Mouse (Mus musculus) CD8-positive naive resting alpha-beta T cell, adult 2 months (primary cell): Measurements from ENCODE around the gene Palm2.

Source experiments
- DNase-seq, 2 experiments: peaks; one replicate each; pipeline ENCODE4 v3.0.0; 2022; ENCODE audit warnings: low read depth in 2 of 2, low spot score in 2 of 2

Palm2 gene

GRCm38 (mm10) chr4:57660470-57660869 is 226.4 kb downstream of the Palm2 start:
- DNase-seq, result no peak

GRCm38 (mm10) chr4:57666101-57666500 is 232.1 kb downstream of the Palm2 start:
- DNase-seq, result no peak

GRCm38 (mm10) chr4:57670813-57671469 is 236.9 kb downstream of the Palm2 start:
- DNase-seq, result no peak

- no peak for DNase-seq
Observed at GRCm38 (mm10) chr4:57672541-57672940, 238.5 kb downstream of the Palm2 start.

- peak; percentile 83 to 86 for DNase-seq
Observed at GRCm38 (mm10) chr4:57672996-57673906, 239.2 kb downstream of the Palm2 start.

GRCm38 (mm10) chr4:57674351-57674750 is 240.3 kb downstream of the Palm2 start:
- no peak for DNase-seq

- peak; percentile 18 to 21 for DNase-seq
Observed at GRCm38 (mm10) chr4:57675387-57675786, 241.3 kb downstream of the Palm2 start.

GRCm38 (mm10) chr4:57677916-57678315 is 243.9 kb downstream of the Palm2 start:
- DNase-seq, result no peak

GRCm38 (mm10) chr4:57678991-57679457 is 245.0 kb downstream of the Palm2 start:
- no peak for DNase-seq

- no peak for DNase-seq
Observed at GRCm38 (mm10) chr4:57680186-57680585, 246.1 kb downstream of the Palm2 start.

- peak; percentile 30 to 32 for DNase-seq
Observed at GRCm38 (mm10) chr4:57681511-57681910, 247.5 kb downstream of the Palm2 start.

- no peak for DNase-seq
Observed at GRCm38 (mm10) chr4:57682341-57682740, 248.3 kb downstream of the Palm2 start.

GRCm38 (mm10) chr4:57682944-57683343 is 248.9 kb downstream of the Palm2 start:
- DNase-seq, result no peak

GRCm38 (mm10) chr4:57684676-57685215 is 250.7 kb downstream of the Palm2 start:
- no peak for DNase-seq

- no peak for DNase-seq
Observed at GRCm38 (mm10) chr4:57686736-57687135, 252.7 kb downstream of the Palm2 start.

- DNase-seq, result no peak
Observed at GRCm38 (mm10) chr4:57687583-57687982, 253.5 kb downstream of the Palm2 start.

- no peak for DNase-seq
Observed at GRCm38 (mm10) chr4:57688131-57688530, 254.1 kb downstream of the Palm2 start.

- DNase-seq, result no peak
Observed at GRCm38 (mm10) chr4:57690001-57690400, 256.0 kb downstream of the Palm2 start.

GRCm38 (mm10) chr4:57690805-57691204 is 256.8 kb downstream of the Palm2 start:
- DNase-seq, result no peak

GRCm38 (mm10) chr4:57694356-57695136 is 260.5 kb downstream of the Palm2 start:
- DNase-seq, result no peak

- DNase-seq, result no peak
Observed at GRCm38 (mm10) chr4:57696955-57697354, 262.9 kb downstream of the Palm2 start.
